Mouse (Mus musculus): ENCODE measurements around the gene Fgfr2.

Fgfr2 gene

GRCm38 (mm10) chr7:132067511-132067910 is 1055.6 kb downstream of the Fgfr2 start:
- in situ Hi-C loops (cut with MboI, MseI) = no loop called here

- in situ Hi-C loops (cut with MboI, MseI) = no loop called here
Measured at GRCm38 (mm10) chr7:132060116-132060515, 1063.0 kb downstream of the Fgfr2 start.

GRCm38 (mm10) chr7:132056565-132056964 is 1066.6 kb downstream of the Fgfr2 start:
- in situ Hi-C loops (cut with MboI, MseI) = no loop called here

GRCm38 (mm10) chr7:132046662-132047061 is 1076.5 kb downstream of the Fgfr2 start:
- in situ Hi-C loops (cut with MboI, MseI) = no loop called here

GRCm38 (mm10) chr7:132031940-132032531 is 1091.1 kb downstream of the Fgfr2 start:
- in situ Hi-C loops (cut with MboI, MseI) = no loop called here

GRCm38 (mm10) chr7:132026671-132027070 is 1096.5 kb downstream of the Fgfr2 start:
- in situ Hi-C loops (cut with MboI, MseI) = no loop called here

- in situ Hi-C loops (cut with MboI, MseI) = no loop called here
Measured at GRCm38 (mm10) chr7:132025591-132025990, 1097.6 kb downstream of the Fgfr2 start.

GRCm38 (mm10) chr7:132015933-132016332 is 1107.2 kb downstream of the Fgfr2 start:
- in situ Hi-C loops (cut with MboI, MseI) = no loop called here

- in situ Hi-C loops (cut with MboI, MseI) = no loop called here
Measured at GRCm38 (mm10) chr7:132015193-132015592, 1108.0 kb downstream of the Fgfr2 start.

GRCm38 (mm10) chr7:132013970-132014369 is 1109.2 kb downstream of the Fgfr2 start:
- in situ Hi-C loops (cut with MboI, MseI) = no loop called here

- in situ Hi-C loops (cut with MboI, MseI) = no loop called here
Measured at GRCm38 (mm10) chr7:132012969-132013679, 1110.0 kb downstream of the Fgfr2 start.

GRCm38 (mm10) chr7:132009002-132009401 is 1114.1 kb downstream of the Fgfr2 start:
- in situ Hi-C loops (cut with MboI, MseI) = no loop called here

- in situ Hi-C loops (cut with MboI, MseI) = no loop called here
Measured at GRCm38 (mm10) chr7:132005996-132006696, 1117.0 kb downstream of the Fgfr2 start.

GRCm38 (mm10) chr7:131992873-131993272 is 1130.3 kb downstream of the Fgfr2 start:
- in situ Hi-C loops (cut with MboI, MseI) = no loop called here

- in situ Hi-C loops (cut with MboI, MseI) = no loop called here
Measured at GRCm38 (mm10) chr7:131992226-131992625, 1130.9 kb downstream of the Fgfr2 start.

- in situ Hi-C loops (cut with MboI, MseI) = no loop called here
Measured at GRCm38 (mm10) chr7:131989056-131989455, 1134.1 kb downstream of the Fgfr2 start.

- in situ Hi-C loops (cut with MboI, MseI) = no loop called here
Measured at GRCm38 (mm10) chr7:131978609-131979008, 1144.5 kb downstream of the Fgfr2 start.

GRCm38 (mm10) chr7:131975867-131976266 is 1147.3 kb downstream of the Fgfr2 start:
- in situ Hi-C loops (cut with MboI, MseI) = no loop called here

GRCm38 (mm10) chr7:131970255-131970654 is 1152.9 kb downstream of the Fgfr2 start:
- in situ Hi-C loops (cut with MboI, MseI) = no loop called here

GRCm38 (mm10) chr7:131966916-131967494 is 1156.1 kb downstream of the Fgfr2 start:
- in situ Hi-C loops (cut with MboI, MseI) = no loop called here

GRCm38 (mm10) chr7:131966023-131966915 is 1156.9 kb downstream of the Fgfr2 start, which contains the start of gene Gpr26:
Gene Gpr26 (plus strand): TSS chr7:131966460.
- in situ Hi-C loops (cut with MboI, MseI) = no loop called here
